Mouse (Mus musculus): ENCODE data around the gene Fastkd1. TPM values are rescaled to one million over a fixed set of nuclear protein-coding genes. Genes with fewer than 3 reads are reported as not detected.
A peak's percentile ranks its signal among the peaks of the same experiment; 100 is the strongest.
"Not testable (repeated sequence)": the region's sequence is repeated elsewhere in the genome, so short reads cannot be mapped to it uniquely, and the experiment has no call there.

The Fastkd1 gene
- 10 to 100 TPM; 18.2 to 22.1 (median 19.8) TPM for total RNA-seq (2022)

- peak; percentile 87 for DNase-seq (ENCODE audit: low spot score in 2 of 2)
Measured at GRCm38 (mm10) chr2:69712981-69713625, at the start of gene Fastkd1. TSS of gene Fastkd1 (minus strand) at chr2:69713516.

GRCm38 (mm10) chr2:69760980-69761379 lies 47.7 kb upstream of the Fastkd1 start:
- DNase-seq (ENCODE audit: low spot score in 2 of 2) = no peak

GRCm38 (mm10) chr2:69745091-69745490 lies 31.8 kb upstream of the Fastkd1 start:
- DNase-seq (ENCODE audit: low spot score in 2 of 2) = no peak

GRCm38 (mm10) chr2:69723519-69723825 lies 10.2 kb upstream of the Fastkd1 start:
- DNase-seq (ENCODE audit: low spot score in 2 of 2) = no peak

- peak; percentile 90 to 94 for DNase-seq (ENCODE audit: low spot score in 2 of 2)
Measured at GRCm38 (mm10) chr2:69722650-69723518, 9.6 kb upstream of the Fastkd1 start.

- no peak for DNase-seq (ENCODE audit: low spot score in 2 of 2)
Measured at GRCm38 (mm10) chr2:69722273-69722649, 8.9 kb upstream of the Fastkd1 start, which contains the start of gene Ppig. TSS of gene Ppig (plus strand) at chr2:69722545.

- no peak for DNase-seq (ENCODE audit: low spot score in 2 of 2)
Measured at GRCm38 (mm10) chr2:69719121-69719520, 5.8 kb upstream of the Fastkd1 start.

GRCm38 (mm10) chr2:69716483-69716882 lies 3.2 kb upstream of the Fastkd1 start:
- DNase-seq (ENCODE audit: low spot score in 2 of 2) = no peak

- no peak for DNase-seq (ENCODE audit: low spot score in 2 of 2)
Measured at GRCm38 (mm10) chr2:69714126-69714525, 810 bp upstream of the Fastkd1 start.

- DNase-seq (ENCODE audit: low spot score in 2 of 2) = no peak
Measured at GRCm38 (mm10) chr2:69713626-69714014, 304 bp upstream of the Fastkd1 start.

- no peak for DNase-seq (ENCODE audit: low spot score in 2 of 2)
Measured at GRCm38 (mm10) chr2:69712171-69712570, 1.1 kb downstream of the Fastkd1 start.

- no peak for DNase-seq (ENCODE audit: low spot score in 2 of 2)
Measured at GRCm38 (mm10) chr2:69700446-69700845, 12.9 kb downstream of the Fastkd1 start.

- DNase-seq (ENCODE audit: low spot score in 2 of 2) = no peak
Measured at GRCm38 (mm10) chr2:69693501-69693900, 19.8 kb downstream of the Fastkd1 start.

GRCm38 (mm10) chr2:69690843-69691242 lies 22.5 kb downstream of the Fastkd1 start:
- DNase-seq (ENCODE audit: low spot score in 2 of 2) = no peak

GRCm38 (mm10) chr2:69690214-69690613 lies 23.1 kb downstream of the Fastkd1 start:
- DNase-seq (ENCODE audit: low spot score in 2 of 2) = no peak

- DNase-seq (ENCODE audit: low spot score in 2 of 2) = no peak
Measured at GRCm38 (mm10) chr2:69684488-69684887, 28.8 kb downstream of the Fastkd1 start.

GRCm38 (mm10) chr2:69683036-69683805 lies 30.1 kb downstream of the Fastkd1 start:
- DNase-seq (ENCODE audit: low spot score in 2 of 2) = no peak

- no peak for DNase-seq (ENCODE audit: low spot score in 2 of 2)
Measured at GRCm38 (mm10) chr2:69681931-69682330, 31.4 kb downstream of the Fastkd1 start.

- DNase-seq (ENCODE audit: low spot score in 2 of 2) = no peak
Measured at GRCm38 (mm10) chr2:69679990-69680389, 33.3 kb downstream of the Fastkd1 start.

GRCm38 (mm10) chr2:69677215-69677614 lies 36.1 kb downstream of the Fastkd1 start:
- DNase-seq (ENCODE audit: low spot score in 2 of 2) = not testable (repeated sequence)

GRCm38 (mm10) chr2:69676713-69677112 lies 36.6 kb downstream of the Fastkd1 start:
- DNase-seq (ENCODE audit: low spot score in 2 of 2) = no peak

- no peak for DNase-seq (ENCODE audit: low spot score in 2 of 2)
Measured at GRCm38 (mm10) chr2:69675266-69675665, 38.0 kb downstream of the Fastkd1 start.

All from layer of hippocampus, adult 8-10 months (tissue).